Mouse (Mus musculus): ENCODE measurements around the gene B3gnt7. TPM values are rescaled to one million over a fixed set of nuclear protein-coding genes. Genes with fewer than 3 reads are reported as not detected.

Gene B3gnt7
- polyA plus RNA-seq, 1 experiment from 2014 or later: 2.9 TPM

Other genes with a start within 250 kb of the B3gnt7 start
- gene Psmd1, start 238.4 kb upstream of the B3gnt7 start, polyA plus RNA-seq (2014; fragmentation: Nextera tagmentation; extraction: Ambion mirVana): 216 and 247 TPM in 2 replicates
- 0.28 and 0.88 TPM in 2 replicates for gene Htr2b, start 190.9 kb upstream of the B3gnt7 start, polyA plus RNA-seq (2014; fragmentation: Nextera tagmentation; extraction: Ambion mirVana)
- gene Gm21972, start 169.2 kb upstream of the B3gnt7 start, polyA plus RNA-seq (2014; fragmentation: Nextera tagmentation; extraction: Ambion mirVana): 0.33 TPM in 1 of 2 replicates, not detected in the other
- gene Armc9, start 148.1 kb upstream of the B3gnt7 start, polyA plus RNA-seq (2014; fragmentation: Nextera tagmentation; extraction: Ambion mirVana): 33.9 and 36.1 TPM in 2 replicates
- gene Ncl, start 56.6 kb downstream of the B3gnt7 start, polyA plus RNA-seq (2014; fragmentation: Nextera tagmentation; extraction: Ambion mirVana): 342 and 368 TPM in 2 replicates
- gene Nmur1, start 123.4 kb downstream of the B3gnt7 start, polyA plus RNA-seq (2014; fragmentation: Nextera tagmentation; extraction: Ambion mirVana): not detected in 2 replicates
- gene Tex44, start 123.5 kb downstream of the B3gnt7 start, polyA plus RNA-seq (2014; fragmentation: Nextera tagmentation; extraction: Ambion mirVana): 0.15 TPM in 1 of 2 replicates, not detected in the other
- gene Ptma, start 223.9 kb downstream of the B3gnt7 start, polyA plus RNA-seq (2014; fragmentation: Nextera tagmentation; extraction: Ambion mirVana): 3,351 and 3,402 TPM in 2 replicates